Mouse (Mus musculus) lung, adult 2 months (tissue): Measurements from ENCODE around the gene Stox2.

Experiments used
- CTCF ChIP-seq: fragments of 200-500 bp; IDR thresholded peaks from 2 replicates; pipeline ENCODE4 v1.5.1; 2011; ENCODE audit warnings: mild to moderate bottlenecking, low read length, control low read depth; ENCODE audit not compliant: insufficient read depth
- POLR2A ChIP-seq: fragments of 200-500 bp; IDR thresholded peaks from 2 replicates; pipeline ENCODE4 v1.6.1; 2011; ENCODE audit warnings: low read depth, mild to moderate bottlenecking, control low read depth, low read length, borderline replicate concordance; ENCODE audit errors: extremely low read depth

DNA sequence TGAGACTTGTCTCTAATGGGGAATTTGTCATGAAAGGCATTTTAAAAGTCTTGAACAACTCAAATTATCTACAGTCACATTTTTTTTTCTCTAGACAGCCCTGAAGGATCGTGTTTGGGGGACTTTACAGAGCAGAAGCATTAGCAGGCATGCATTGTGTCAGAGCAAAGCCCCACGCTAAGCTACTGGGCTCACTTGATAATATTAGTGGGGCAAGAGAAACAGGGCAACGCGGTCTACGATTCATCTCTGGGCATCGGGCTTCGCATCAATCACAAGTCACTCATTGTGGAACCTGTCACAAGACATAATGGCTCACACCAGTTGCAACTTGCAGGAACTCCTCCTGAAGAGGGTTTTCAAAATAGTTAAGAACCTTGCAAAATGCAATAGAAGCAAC is 205.9 kb downstream of the Stox2 start:
- no peak for TF ChIP-seq POLR2A
- no peak for TF ChIP-seq CTCF
